Mouse (Mus musculus): ENCODE measurements at regions not wholly inside any gene's neighbourhood (a gene's known extent, or its start where the extent isn't known, plus 50 kb on each side); places are given as distances from the start of the nearest gene placed in this dataset.

- no peak for ATAC-seq (replicated peaks; ENCODE audit: low FRiP score, poor library complexity, severe bottlenecking)
These were observed 83.3 kb downstream of the Gadd45g start for GRCm38 (mm10) chr13:51929730-51930129.

GRCm38 (mm10) chr13:51930301-51930747 lies 83.8 kb downstream of the Gadd45g start:
- ATAC-seq (replicated peaks; ENCODE audit: low FRiP score, poor library complexity, severe bottlenecking), result no peak

- ATAC-seq (replicated peaks; ENCODE audit: low FRiP score, poor library complexity, severe bottlenecking), result no peak
These were observed 84.5 kb downstream of the Gadd45g start for GRCm38 (mm10) chr13:51930931-51931330.

DNA sequence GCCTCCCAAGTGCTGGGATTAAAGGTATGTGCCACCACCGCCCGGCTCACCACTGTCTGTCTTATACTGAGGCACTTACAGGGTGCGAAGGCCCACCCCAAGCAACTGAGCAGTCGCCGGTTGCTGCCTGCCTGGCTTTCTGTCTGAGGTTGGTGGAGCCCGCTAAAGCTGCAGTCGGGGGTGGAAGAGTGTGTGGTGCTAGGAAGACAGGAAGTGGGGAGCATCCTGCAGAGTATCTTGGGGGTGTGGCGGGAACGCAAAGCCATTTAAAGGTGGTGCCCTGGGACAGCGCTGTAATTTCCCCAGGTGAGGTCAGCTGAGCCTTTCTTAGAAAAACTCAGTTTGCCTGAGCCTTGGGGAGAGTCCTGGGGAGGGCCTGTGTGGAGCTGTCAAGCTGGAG lies 89.3 kb downstream of the Gadd45g start:
- ATAC-seq (replicated peaks; ENCODE audit: low FRiP score, poor library complexity, severe bottlenecking), result no peak

DNA sequence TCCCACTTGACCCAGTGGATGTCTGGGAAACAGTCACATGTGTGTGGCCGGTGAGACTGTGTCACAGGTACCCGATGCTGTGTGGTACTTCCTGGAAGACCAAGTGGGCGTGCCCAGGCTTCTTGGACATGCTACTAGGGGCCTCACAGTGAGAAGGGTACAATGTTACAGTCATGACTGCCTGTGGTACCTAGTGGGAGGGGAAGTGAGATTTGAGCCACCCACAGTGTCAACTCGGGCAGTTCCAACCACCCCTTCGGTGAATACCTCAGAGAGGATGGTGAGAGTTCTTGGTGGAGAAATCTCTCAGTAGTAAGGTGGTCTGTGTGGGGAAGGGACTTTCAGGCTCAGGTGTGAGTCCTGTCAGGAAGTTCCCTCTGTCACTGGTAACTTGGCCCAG lies 90.0 kb downstream of the Gadd45g start:
- no peak for ATAC-seq (replicated peaks; ENCODE audit: low FRiP score, poor library complexity, severe bottlenecking)

DNA sequence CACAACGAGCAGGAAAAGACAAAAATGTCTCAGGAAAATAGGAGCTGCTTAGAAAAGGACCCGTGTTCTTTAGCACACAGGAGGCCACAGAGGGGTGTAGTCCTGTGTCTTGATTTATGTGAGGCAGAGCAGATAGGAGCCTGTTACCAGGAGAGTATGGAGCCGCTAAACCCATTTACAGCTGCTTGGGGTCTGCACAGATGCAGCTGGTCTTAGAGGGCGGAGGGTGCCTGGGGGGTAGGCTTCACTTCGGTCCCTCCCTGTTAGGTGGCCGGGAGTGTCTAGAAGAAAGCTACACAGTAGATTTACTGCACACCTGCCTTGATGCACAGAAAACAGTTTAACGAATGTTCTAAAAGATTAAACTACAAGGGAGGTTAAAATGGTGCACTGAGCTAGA lies 91.4 kb downstream of the Gadd45g start:
- no peak for ATAC-seq (replicated peaks; ENCODE audit: low FRiP score, poor library complexity, severe bottlenecking)

GRCm38 (mm10) chr13:51939262-51939661 lies 92.8 kb downstream of the Gadd45g start:
- ATAC-seq (replicated peaks; ENCODE audit: low FRiP score, poor library complexity, severe bottlenecking), result no peak

DNA sequence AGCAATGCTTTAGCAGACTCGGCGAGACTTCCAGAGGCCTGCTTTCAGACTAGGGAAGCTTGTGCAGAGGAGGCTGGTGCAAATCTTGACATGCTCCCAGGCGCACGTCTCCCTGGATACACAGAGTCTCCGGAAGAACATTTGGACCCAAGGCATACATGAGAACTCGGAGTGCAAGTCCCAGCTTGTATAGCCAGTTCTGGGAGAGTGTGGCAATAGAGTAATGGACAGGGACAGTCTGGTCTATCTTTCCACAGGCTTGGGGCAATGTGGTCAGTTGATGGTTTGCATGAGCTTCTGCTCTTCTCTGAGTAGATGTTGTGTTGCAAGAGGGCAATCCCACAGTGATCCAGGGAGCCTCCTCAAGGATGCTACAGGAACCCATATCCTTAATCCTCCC lies 93.2 kb downstream of the Gadd45g start:
- ATAC-seq (replicated peaks; ENCODE audit: low FRiP score, poor library complexity, severe bottlenecking), result no peak

GRCm38 (mm10) chr13:51946171-51946570 lies 99.7 kb downstream of the Gadd45g start:
- no peak for ATAC-seq (replicated peaks; ENCODE audit: low FRiP score, poor library complexity, severe bottlenecking)

DNA sequence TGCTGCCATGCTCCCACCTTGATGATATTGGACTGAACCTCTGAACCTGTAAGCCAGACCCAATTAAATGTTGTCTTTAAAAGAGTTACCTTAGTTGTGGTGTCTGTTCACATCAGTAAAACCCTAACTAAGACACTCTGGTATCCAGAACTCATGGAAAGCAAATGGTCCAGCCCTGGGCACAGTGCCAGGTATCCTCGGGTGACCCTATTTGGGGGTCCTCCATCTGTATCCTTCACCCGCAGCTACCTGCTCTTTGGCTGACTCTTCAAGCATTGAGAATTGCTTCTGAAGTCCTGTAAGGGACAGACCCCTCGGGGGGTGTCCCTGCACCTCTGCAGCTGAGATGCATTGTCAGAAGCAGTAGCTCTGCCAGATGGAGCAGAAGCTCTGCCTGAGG lies 102.4 kb downstream of the Gadd45g start:
- no peak for ATAC-seq (replicated peaks; ENCODE audit: low FRiP score, poor library complexity, severe bottlenecking)

DNA sequence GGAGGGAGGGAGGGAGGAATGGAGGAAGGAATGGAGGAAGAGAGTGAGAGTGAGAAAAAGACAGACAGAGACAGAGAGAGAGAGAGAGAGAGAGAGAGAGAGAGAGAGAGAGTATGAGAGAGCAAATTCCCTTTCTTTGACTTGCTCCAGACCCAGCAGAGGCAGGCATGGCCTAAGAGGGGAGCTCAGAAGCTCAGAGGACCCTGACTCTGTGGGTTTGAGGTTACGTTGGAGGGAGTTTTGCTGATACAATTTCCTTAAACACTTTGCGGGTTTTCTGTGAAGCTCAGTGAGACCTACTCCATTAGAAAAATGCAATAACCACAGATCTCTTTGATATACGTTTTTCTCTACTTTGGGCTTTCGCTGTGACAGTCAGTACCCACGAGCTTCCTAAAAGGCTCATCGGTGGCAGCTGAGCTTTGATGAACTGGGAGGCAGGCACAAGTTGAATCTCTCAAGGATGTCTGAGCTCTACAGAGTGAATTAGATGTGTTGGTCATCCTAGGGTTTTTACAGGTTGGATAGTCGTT lies 105.1 kb downstream of the Gadd45g start:
- ATAC-seq (replicated peaks; ENCODE audit: low FRiP score, poor library complexity, severe bottlenecking), result no peak

GRCm38 (mm10) chr13:51953084-51953483 lies 106.6 kb downstream of the Gadd45g start:
- ATAC-seq (replicated peaks; ENCODE audit: low FRiP score, poor library complexity, severe bottlenecking), result no peak

GRCm38 (mm10) chr13:51953569-51953968 lies 107.1 kb downstream of the Gadd45g start:
- ATAC-seq (replicated peaks; ENCODE audit: low FRiP score, poor library complexity, severe bottlenecking), result no peak

GRCm38 (mm10) chr13:51957101-51957500 lies 110.6 kb downstream of the Gadd45g start:
- no peak for ATAC-seq (replicated peaks; ENCODE audit: low FRiP score, poor library complexity, severe bottlenecking)

GRCm38 (mm10) chr13:51959591-51959990 lies 113.1 kb downstream of the Gadd45g start:
- no peak for ATAC-seq (replicated peaks; ENCODE audit: low FRiP score, poor library complexity, severe bottlenecking)

DNA sequence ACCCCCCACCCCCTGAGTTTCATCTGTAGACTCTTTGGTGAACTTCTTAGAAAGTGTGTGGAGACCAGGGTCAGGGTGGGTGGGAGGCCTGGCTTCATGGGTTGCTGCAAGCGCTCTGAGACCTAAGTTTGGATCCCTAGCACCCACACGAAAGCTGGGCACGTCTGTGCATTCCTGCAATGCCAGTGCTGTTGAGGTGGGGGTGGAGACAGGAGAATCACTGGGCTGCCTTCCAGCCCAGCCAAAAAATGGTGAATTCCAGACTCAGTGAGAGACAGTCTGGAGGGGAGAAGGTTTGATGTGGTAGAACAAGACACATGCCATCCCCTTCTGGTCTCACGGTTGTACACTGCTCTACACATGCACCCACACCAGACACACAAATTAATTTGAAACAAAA lies 113.8 kb downstream of the Gadd45g start:
- no peak for ATAC-seq (replicated peaks; ENCODE audit: low FRiP score, poor library complexity, severe bottlenecking)

DNA sequence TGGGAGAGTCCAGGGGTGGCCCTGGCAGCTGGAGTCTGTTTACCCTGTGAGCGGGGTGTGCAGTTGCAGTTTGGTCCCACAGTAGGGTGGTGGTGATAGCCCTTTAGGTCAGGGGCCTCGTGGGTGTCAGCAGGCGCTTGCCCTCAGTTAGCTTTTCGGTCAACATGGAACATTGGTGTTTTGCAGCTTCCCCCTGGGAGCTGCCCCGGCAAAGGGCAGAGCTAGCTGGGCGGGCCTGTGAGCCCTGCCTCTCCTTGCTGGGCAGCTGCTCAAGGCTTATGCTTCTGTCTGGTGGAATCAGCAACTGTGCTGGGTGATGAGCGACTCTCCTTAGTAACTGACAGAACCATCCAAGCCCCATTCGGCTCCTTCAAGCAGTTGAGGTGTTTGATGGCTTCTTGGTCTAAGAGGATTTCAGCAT lies 115.7 kb downstream of the Gadd45g start:
- 0 out of 2 replicates have a peak, but pooled peaks have one; percentile 19 for ATAC-seq (replicated peaks; ENCODE audit: low FRiP score, poor library complexity, severe bottlenecking)

GRCm38 (mm10) chr13:51962676-51963075 lies 116.2 kb downstream of the Gadd45g start:
- ATAC-seq (replicated peaks; ENCODE audit: low FRiP score, poor library complexity, severe bottlenecking), result no peak

GRCm38 (mm10) chr13:51963966-51964365 lies 117.5 kb downstream of the Gadd45g start:
- no peak for ATAC-seq (replicated peaks; ENCODE audit: low FRiP score, poor library complexity, severe bottlenecking)

GRCm38 (mm10) chr13:51964416-51964815 lies 117.9 kb downstream of the Gadd45g start:
- no peak for ATAC-seq (replicated peaks; ENCODE audit: low FRiP score, poor library complexity, severe bottlenecking)

DNA sequence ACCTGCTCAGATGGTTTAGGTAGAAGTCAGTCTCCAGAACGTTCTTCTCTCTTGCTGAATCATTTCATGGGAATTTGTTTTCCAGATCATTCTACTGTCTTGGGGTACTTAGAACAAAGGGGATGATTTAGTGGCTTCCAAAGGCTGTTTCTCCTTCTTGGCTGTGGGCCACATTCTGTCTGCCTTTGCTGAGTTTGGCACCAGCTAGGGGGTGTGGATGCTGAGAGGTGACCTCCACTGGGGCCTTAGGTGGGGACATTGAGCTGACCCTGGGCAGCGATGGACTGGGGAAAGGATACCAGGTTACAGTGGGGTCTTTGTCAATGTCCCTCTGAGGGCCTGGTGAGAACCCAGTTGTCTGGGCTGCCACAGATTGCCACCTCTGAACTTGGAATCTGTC lies 118.4 kb downstream of the Gadd45g start:
- ATAC-seq (replicated peaks; ENCODE audit: low FRiP score, poor library complexity, severe bottlenecking), result no peak

- ATAC-seq (replicated peaks; ENCODE audit: low FRiP score, poor library complexity, severe bottlenecking), result no peak
These were observed 121.6 kb downstream of the Gadd45g start for GRCm38 (mm10) chr13:51968103-51968502.
